Mouse (Mus musculus): ENCODE results near the gene Itgb1bp2.

DNA sequence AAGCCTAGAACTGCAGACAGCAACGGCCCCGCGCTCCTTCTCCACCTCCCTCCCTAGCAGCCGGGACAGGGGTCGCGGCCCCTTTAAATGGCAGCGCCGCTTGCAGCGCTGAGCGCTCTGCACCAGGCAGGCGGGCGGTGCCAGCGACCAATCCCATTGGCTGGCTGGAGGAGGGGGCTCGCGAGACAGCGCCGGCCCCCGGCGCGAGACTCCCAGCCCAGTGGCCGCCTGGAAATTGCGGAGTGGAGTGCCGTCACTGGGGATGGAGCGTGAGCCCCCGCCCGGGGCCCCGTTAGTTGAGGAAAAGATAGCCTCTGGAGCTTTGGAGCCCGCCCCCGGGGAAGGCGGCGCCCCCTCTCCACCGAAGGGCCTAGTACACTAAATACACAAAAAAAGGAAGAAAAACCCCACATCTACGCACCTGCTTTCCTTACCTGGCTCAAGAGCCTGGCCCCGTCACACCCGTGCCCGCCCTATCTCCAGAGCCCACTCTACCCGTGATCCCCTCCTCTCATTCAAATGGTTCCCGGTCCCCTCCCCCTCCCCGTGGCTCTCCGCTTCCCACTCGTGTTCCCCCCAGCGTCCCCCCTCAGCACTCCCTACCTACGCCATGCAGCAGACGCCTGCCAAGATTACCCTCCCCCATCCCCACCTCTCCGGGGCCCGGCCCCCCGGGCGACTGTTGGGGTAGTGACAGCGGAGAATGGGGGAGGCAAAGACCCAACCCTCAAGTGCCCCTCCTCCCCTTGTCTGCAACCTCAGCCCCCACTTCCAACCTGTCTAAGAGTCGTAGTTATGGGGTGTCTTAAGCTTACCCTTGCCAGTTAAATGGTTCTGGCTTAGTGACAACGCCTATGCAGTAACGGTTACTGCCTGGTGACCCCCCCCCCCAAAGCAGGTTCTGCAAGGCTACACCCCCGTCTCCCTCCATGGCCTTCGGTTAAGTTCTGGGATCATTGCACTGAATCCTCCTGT, 28.9 kb upstream of the Itgb1bp2 start:
- TF ChIP-seq POLR2AphosphoS2 (IDR thresholded peaks at IDR 0.05; ENCODE audit: low read depth, low read length) (no peak), CTCF (conservative IDR thresholded peaks at IDR 0.05 in 1 of 2, IDR thresholded peaks at IDR 0.05 in 1 of 2; ENCODE audit: low read depth in 2 of 2, low read length in 2 of 2) (no peak)
